Mouse (Mus musculus) midbrain, embryonic 10.5 days (tissue): Measurements from ENCODE around the gene Vps13d. TPM values are rescaled to one million over a fixed set of nuclear protein-coding genes. Genes with fewer than 3 reads are reported as not detected.

Source experiments
- DNase-seq: peaks from one replicate; pipeline ENCODE4 v3.0.0-alpha.2; 2017; ENCODE audit warnings: low spot score
- H3K27ac ChIP-seq: fragments of 300-500 bp; sonication (generic); replicated peaks from 2 replicates; pipeline ENCODE4 v1.5.1; 2016; ENCODE audit warnings: mild to moderate bottlenecking
- H3K27me3 ChIP-seq: fragments of 300-500 bp; sonication (generic); 2 replicates; pipeline ENCODE4 v1.6.1; 2016; ENCODE audit warnings: low read depth, mild to moderate bottlenecking; ENCODE audit not compliant: poor library complexity, severe bottlenecking
- H3K36me3 ChIP-seq: fragments of 300-500 bp; sonication (generic); 2 replicates; pipeline ENCODE4 v1.6.1; 2016; ENCODE audit warnings: mild to moderate bottlenecking, moderate library complexity
- H3K4me1 ChIP-seq: fragments of 300-500 bp; sonication (generic); 2 replicates; pipeline ENCODE4 v1.6.1; 2016
- H3K4me3 ChIP-seq: fragments of 300-500 bp; sonication (generic); 2 replicates; pipeline ENCODE4 v1.5.1; 2016; ENCODE audit warnings: mild to moderate bottlenecking, moderate library complexity
- H3K9me3 ChIP-seq: fragments of 300-500 bp; sonication (generic); replicated peaks from 2 replicates; pipeline ENCODE4 v1.6.1; 2016; ENCODE audit warnings: mild to moderate bottlenecking
- WGBS: fragments of 180-500 bp; shearing (Covaris S2); methylation state at CpG from one replicate; pipeline ENCODE4 v1.1.7; 2016; 5-methylcytosine and 5-hydroxymethylcytosine counted together
- polyA plus RNA-seq: library from polyadenylated mRNA; unstranded; fragments of >200 nt; fragmentation: Nextera tagmentation; extraction: Ambion mirVana; gene quantifications from 2 replicates; pipeline ENCODE4 v1.2.1, GENCODE M21; 2016

The Vps13d gene
- polyA plus RNA-seq, 1 experiment from 2014 or later: 3.4 TPM

- H3K9me3 ChIP-seq: no peaks in the 10 kb centered on the region
- no peak for DNase-seq
- WGBS: 90% methylated on average over 4 of the region's 4 CpGs
- no peak overlapping the region for H3K27ac ChIP-seq
- H3K4me1 ChIP-seq: no peaks in the 10 kb centered on the region
- H3K27me3 ChIP-seq: no peaks in the 10 kb centered on the region
- H3K4me3 ChIP-seq: no peak overlapping the region
- H3K36me3 ChIP-seq: peaks cover 24% of the 10 kb centered on the region
Observed at GRCm38 (mm10) chr4:145014632-145014960, 180.2 kb downstream of the Vps13d start.

- no peak overlapping the region for H3K27ac ChIP-seq
- no peak overlapping the region for H3K4me3 ChIP-seq
- H3K36me3 ChIP-seq: peaks cover 18% of the 10 kb centered on the region
- WGBS: 90% methylated on average over 7 of the region's 7 CpGs
- no peak for DNase-seq
- H3K27me3 ChIP-seq: no peaks in the 10 kb centered on the region
- H3K9me3 ChIP-seq: no peaks in the 10 kb centered on the region
- H3K4me1 ChIP-seq: no peaks in the 10 kb centered on the region
Observed at GRCm38 (mm10) chr4:145013760-145014631, 180.8 kb downstream of the Vps13d start.

- no peaks in the 10 kb centered on the region for H3K9me3 ChIP-seq
- no peak for DNase-seq
- H3K27me3 ChIP-seq: no peaks in the 10 kb centered on the region
- 95% methylated on average over 4 of the region's 4 CpGs for WGBS
- no peaks in the 10 kb centered on the region for H3K4me1 ChIP-seq
- H3K4me3 ChIP-seq: no peak overlapping the region
- H3K36me3 ChIP-seq: peaks cover 17% of the 10 kb centered on the region
- H3K27ac ChIP-seq: no peak overlapping the region
Observed at GRCm38 (mm10) chr4:145013187-145013586, 181.6 kb downstream of the Vps13d start.

- WGBS: 85% methylated on average over 3 of the region's 3 CpGs
- Histone ChIP-seq H3K27me3 (no peaks in the 10 kb centered on the region), H3K9me3 (no peaks in the 10 kb centered on the region), H3K36me3 (peaks cover 9% of the 10 kb centered on the region; the same call in 1 of the 2 replicates), H3K4me1 (no peaks in the 10 kb centered on the region), H3K27ac (no peak overlapping the region), H3K4me3 (no peak overlapping the region)
- no peak for DNase-seq
Observed at GRCm38 (mm10) chr4:145011156-145011555, 183.6 kb downstream of the Vps13d start.

- Histone ChIP-seq H3K9me3 (no peaks in the 10 kb centered on the region), H3K36me3 (0 out of 2 replicates have a peak, but pooled peaks cover 7% of the 10 kb centered on the region), H3K27me3 (no peaks in the 10 kb centered on the region), H3K4me1 (no peaks in the 10 kb centered on the region), H3K4me3 (no peak overlapping the region), H3K27ac (no peak overlapping the region)
- DNase-seq: no peak
- 95% methylated on average over 7 of the region's 7 CpGs for WGBS
Observed at GRCm38 (mm10) chr4:145009934-145010333, 184.9 kb downstream of the Vps13d start.

GRCm38 (mm10) chr4:145009437-145009836 is 185.4 kb downstream of the Vps13d start:
- Histone ChIP-seq H3K27me3 (no peaks in the 10 kb centered on the region), H3K4me3 (no peak overlapping the region), H3K4me1 (no peaks in the 10 kb centered on the region), H3K9me3 (no peaks in the 10 kb centered on the region), H3K27ac (no peak overlapping the region), H3K36me3 (0 out of 2 replicates have a peak, but pooled peaks cover 2% of the 10 kb centered on the region)
- WGBS: 87% methylated on average over 3 of the region's 3 CpGs
- DNase-seq: no peak

GRCm38 (mm10) chr4:145005943-145006545 is 188.8 kb downstream of the Vps13d start:
- Histone ChIP-seq H3K36me3 (no peaks in the 10 kb centered on the region), H3K4me3 (no peak overlapping the region), H3K27ac (no peak overlapping the region), H3K27me3 (no peaks in the 10 kb centered on the region), H3K4me1 (no peaks in the 10 kb centered on the region), H3K9me3 (no peaks in the 10 kb centered on the region)
- DNase-seq: no peak
- WGBS: 94% methylated on average over 4 of the region's 4 CpGs

GRCm38 (mm10) chr4:145004176-145004575 is 190.6 kb downstream of the Vps13d start:
- Histone ChIP-seq H3K36me3 (no peaks in the 10 kb centered on the region), H3K27ac (no peak overlapping the region), H3K4me3 (no peak overlapping the region), H3K4me1 (peaks cover 8% of the 10 kb centered on the region; the same call in 1 of the 2 replicates), H3K27me3 (no peaks in the 10 kb centered on the region), H3K9me3 (no peaks in the 10 kb centered on the region)
- DNase-seq: no peak
- WGBS: 91% methylated on average over 6 of the region's 6 CpGs

GRCm38 (mm10) chr4:145002733-145003132 is 192.1 kb downstream of the Vps13d start:
- no peak overlapping the region for H3K27ac ChIP-seq

GRCm38 (mm10) chr4:144999903-145000382 is 194.9 kb downstream of the Vps13d start:
- 88% methylated on average over 20 of the region's 20 CpGs for WGBS
- Histone ChIP-seq H3K4me3 (no peak overlapping the region), H3K27ac (peak overlapping the region; percentile 23; the same call in 1 of the 2 replicates), H3K27me3 (no peaks in the 10 kb centered on the region), H3K4me1 (peaks cover 8% of the 10 kb centered on the region; the same call in 1 of the 2 replicates), H3K36me3 (no peaks in the 10 kb centered on the region), H3K9me3 (no peaks in the 10 kb centered on the region)
- no peak for DNase-seq

More at GRCm38 (mm10) chr4:145002733-145003132, 192.1 kb downstream of the Vps13d start:
- no peak overlapping the region for H3K4me3 ChIP-seq
- H3K27me3 ChIP-seq: no peaks in the 10 kb centered on the region
- H3K36me3 ChIP-seq: no peaks in the 10 kb centered on the region
- peaks cover 8% of the 10 kb centered on the region; the same call in 1 of the 2 replicates for H3K4me1 ChIP-seq
- DNase-seq: no peak
- H3K9me3 ChIP-seq: no peaks in the 10 kb centered on the region
- WGBS: 94% methylated on average over 1 of the region's 1 CpGs

GRCm38 (mm10) chr4:144999572-144999880 is 195.3 kb downstream of the Vps13d start:
- H3K27me3 ChIP-seq: no peaks in the 10 kb centered on the region
- DNase-seq: no peak
- H3K4me3 ChIP-seq: no peak overlapping the region
- no peaks in the 10 kb centered on the region for H3K9me3 ChIP-seq
- H3K27ac ChIP-seq: 0 out of 2 replicates have a peak overlapping the region, but pooled peaks have one; percentile 35
- H3K36me3 ChIP-seq: no peaks in the 10 kb centered on the region
- peaks cover 8% of the 10 kb centered on the region; the same call in 1 of the 2 replicates for H3K4me1 ChIP-seq
- WGBS: 65% methylated on average over 6 of the region's 6 CpGs

- Histone ChIP-seq H3K36me3 (no peaks in the 10 kb centered on the region), H3K27me3 (no peaks in the 10 kb centered on the region), H3K9me3 (no peaks in the 10 kb centered on the region), H3K4me1 (peaks cover 8% of the 10 kb centered on the region; the same call in 1 of the 2 replicates), H3K27ac (0 out of 2 replicates have a peak overlapping the region, but pooled peaks have one; percentile 35), H3K4me3 (no peak overlapping the region)
- DNase-seq: no peak
- 73% methylated on average over 2 of the region's 2 CpGs for WGBS
Observed at GRCm38 (mm10) chr4:144998808-144999571, 195.8 kb downstream of the Vps13d start.
